Mouse (Mus musculus) adrenal gland, postnatal 36 days (tissue): ENCODE results near the gene Wdr6. TPM values are rescaled to one million over a fixed set of nuclear protein-coding genes. Genes with fewer than 3 reads are reported as not detected.

ENCODE experiments used
- DNase-seq, 2 experiments: peaks; one replicate each; pipeline ENCODE4 v3.0.0; 2021; ENCODE audit warnings: mixed read lengths in 1 of 2
- microRNA-seq: library from miRNA; unstranded; fragments of <30 nt; microRNA quantifications from one replicate; pipeline ENCODE4 v1.2.0, GENCODE M21; 2021
- total RNA-seq, 2 experiments: library from RNA; stranded (reverse); gene quantifications; 2 replicates each; pipeline ENCODE4 v1.2.3; 2021

The Wdr6 gene
- total RNA-seq, 2 experiments from 2014 or later, result 119 to 121 TPM

- no peak for DNase-seq
Observed at GRCm38 (mm10) chr9:108523341-108523740, 55.2 kb downstream of the Wdr6 start.

Small RNA genes lying within 50 kb of the gene (microRNA-seq; reads per million reads assigned to microRNA genes)
- not detected for gene Gm24083
- not detected for gene Mir191
- 1,316 reads per million, percentile 80 among the genes with 10 or more reads in this experiment for gene Mir425

Other genes with a start within 250 kb of the Wdr6 start
- 100 to 1,000 TPM; 538 to 748 TPM for gene Gpx1, start 239.8 kb downstream of the Wdr6 start, total RNA-seq
- gene Usp4, start 230.9 kb downstream of the Wdr6 start, total RNA-seq, result 100 to 1,000 TPM; 110 to 120 TPM
- gene 1700102P08Rik, start 185.9 kb downstream of the Wdr6 start, total RNA-seq, result 1 to 10 TPM in 1 of 2 experiments, under 1 TPM in 1; 0.93 to 1.3 TPM
- not detected for gene Ccdc36, start 150.3 kb downstream of the Wdr6 start, total RNA-seq
- gene BC048562, start 142.3 kb downstream of the Wdr6 start, total RNA-seq, result not detected
- gene Ccdc71, start 118.2 kb downstream of the Wdr6 start, total RNA-seq, result 10 to 100 TPM; 37.1 to 48.1 TPM
- 10 to 100 TPM; 20.1 to 21.5 TPM for gene Klhdc8b, start 117.2 kb downstream of the Wdr6 start, total RNA-seq
- gene Lamb2, start 99.0 kb downstream of the Wdr6 start, total RNA-seq, result 100 to 1,000 TPM; 117 to 133 TPM
- 100 to 1,000 TPM; 204 to 213 TPM for gene Usp19, start 88.1 kb downstream of the Wdr6 start, total RNA-seq
- 100 to 1,000 TPM; 191 to 194 TPM for gene Qars, start 71.0 kb downstream of the Wdr6 start, total RNA-seq
- gene Qrich1, start 61.9 kb downstream of the Wdr6 start, total RNA-seq, result 100 to 1,000 TPM; 106 to 125 TPM
- 100 to 1,000 TPM in 1 of 2 experiments, 10 to 100 TPM in 1; 76.8 to 118 TPM for gene Impdh2, start 18.5 kb downstream of the Wdr6 start, total RNA-seq
- 10 to 100 TPM; 63.6 to 75.4 TPM for gene Ndufaf3, start 11.3 kb downstream of the Wdr6 start, total RNA-seq
- gene Dalrd3, start 8.9 kb downstream of the Wdr6 start, total RNA-seq, result 10 to 100 TPM; 61.1 to 72.7 TPM
- gene P4htm, start 18.9 kb upstream of the Wdr6 start, total RNA-seq, result 1 to 10 TPM; 5.6 to 6.3 TPM
- gene Arih2, start 70.6 kb upstream of the Wdr6 start, total RNA-seq, result 10 to 100 TPM; 62.2 to 65.6 TPM
- gene Slc25a20, start 83.3 kb upstream of the Wdr6 start, total RNA-seq, result 100 to 1,000 TPM; 112 to 140 TPM
- 10 to 100 TPM; 28.9 to 34.9 TPM for gene Prkar2a, start 110.6 kb upstream of the Wdr6 start, total RNA-seq
- 10 to 100 TPM; 77.3 to 99.4 TPM for gene Ip6k2, start 205.1 kb upstream of the Wdr6 start, total RNA-seq
- gene Nckipsd, start 229.6 kb upstream of the Wdr6 start, total RNA-seq, result 10 to 100 TPM in 1 of 2 experiments, 1 to 10 TPM in 1; 9.8 to 12.5 TPM
- gene Celsr3, start 247.6 kb upstream of the Wdr6 start, total RNA-seq, result 1 to 10 TPM; 3.0 to 5.8 TPM